Mouse (Mus musculus) right cerebral cortex, postnatal 25 days (tissue): ENCODE results near the gene P2rx1.

Source experiments
- DNase-seq: peaks from one replicate; pipeline ENCODE4 v3.0.0; 2022

The P2rx1 gene

DNA sequence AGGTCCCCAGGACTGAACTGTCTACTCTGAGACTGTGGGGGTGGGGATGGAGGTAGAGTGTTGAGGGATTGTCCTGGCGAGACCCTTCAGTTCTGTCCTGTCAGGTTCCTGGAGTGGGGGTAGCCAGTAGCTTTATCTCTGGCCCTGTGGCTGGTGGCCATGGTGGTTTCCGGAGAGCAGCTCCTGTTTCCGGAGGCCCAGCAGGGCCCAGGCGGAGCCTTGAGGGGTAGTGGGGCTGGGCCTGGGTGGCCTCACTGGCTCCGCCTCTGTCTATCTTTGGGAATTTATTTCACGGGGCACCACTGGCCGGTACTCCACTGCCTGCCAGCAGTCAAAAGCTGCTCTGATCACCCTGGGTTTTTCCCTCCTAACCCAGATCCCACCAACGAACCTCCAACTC is at the start of gene P2rx1:
Gene P2rx1, plus strand, starts transcription at position 333 of the 400 bp plus-strand sequence.
- DNase-seq: no peak

DNA sequence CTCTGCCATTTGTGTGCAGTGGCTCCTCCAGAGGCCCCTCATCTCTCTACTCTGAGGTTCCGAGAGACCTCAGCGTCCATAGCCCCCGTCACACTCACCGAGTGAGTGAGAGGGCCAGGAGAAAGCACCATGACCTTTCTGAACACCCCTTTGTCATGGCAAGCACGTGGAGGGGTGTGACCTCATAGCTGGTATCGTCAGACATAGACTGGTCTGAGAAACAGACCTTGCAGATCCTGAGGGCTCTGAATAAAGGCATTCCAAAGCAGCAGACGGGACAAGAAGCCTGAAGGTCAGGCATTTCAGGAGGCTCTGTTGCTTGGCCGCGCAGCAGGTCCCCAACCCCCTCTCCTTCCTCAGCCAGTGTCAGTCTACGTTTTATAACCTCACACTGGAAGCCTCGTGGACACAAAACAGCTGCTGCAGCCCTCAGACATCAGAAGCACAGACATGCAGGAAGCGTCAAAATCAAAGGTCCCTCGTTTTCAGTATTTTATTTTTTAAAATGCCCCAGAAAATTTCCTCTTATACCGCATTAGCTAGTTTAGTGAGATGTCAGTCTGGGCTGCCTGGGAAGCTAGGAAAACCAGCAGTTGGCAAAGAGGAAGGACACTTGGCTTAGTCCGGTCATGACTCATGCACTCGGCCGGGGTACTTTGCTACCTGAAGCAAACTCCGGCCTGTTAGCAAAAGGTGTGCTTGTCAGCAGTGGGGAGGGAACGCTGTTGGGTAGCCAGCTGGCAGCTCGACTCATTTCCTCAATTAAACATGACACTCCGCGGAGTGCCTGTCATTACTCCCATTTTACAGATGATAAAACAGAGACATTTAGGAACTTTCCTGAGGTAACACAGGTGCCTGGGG is 47.5 kb upstream of the P2rx1 start:
- no peak for DNase-seq

DNA sequence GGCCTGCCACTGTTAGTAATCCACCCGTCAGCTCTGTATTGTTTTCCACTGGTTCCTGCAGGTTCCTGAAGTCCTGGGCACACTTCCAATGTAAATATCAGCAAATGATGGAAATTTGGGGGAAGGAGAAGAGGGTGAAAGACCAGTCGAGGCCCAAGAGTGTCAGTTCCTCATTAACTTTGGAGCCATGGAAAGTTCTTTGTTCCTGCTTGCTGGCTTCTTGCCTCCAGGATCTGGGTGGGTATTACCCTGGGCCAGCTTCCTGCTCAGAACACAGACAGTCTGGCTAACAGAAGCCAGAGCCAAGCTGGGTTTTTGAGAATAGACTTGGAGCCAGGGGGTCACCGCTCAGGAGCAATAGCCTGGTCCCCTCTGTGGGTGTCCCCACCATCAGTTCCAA is 46.7 kb upstream of the P2rx1 start:
- no peak for DNase-seq

DNA sequence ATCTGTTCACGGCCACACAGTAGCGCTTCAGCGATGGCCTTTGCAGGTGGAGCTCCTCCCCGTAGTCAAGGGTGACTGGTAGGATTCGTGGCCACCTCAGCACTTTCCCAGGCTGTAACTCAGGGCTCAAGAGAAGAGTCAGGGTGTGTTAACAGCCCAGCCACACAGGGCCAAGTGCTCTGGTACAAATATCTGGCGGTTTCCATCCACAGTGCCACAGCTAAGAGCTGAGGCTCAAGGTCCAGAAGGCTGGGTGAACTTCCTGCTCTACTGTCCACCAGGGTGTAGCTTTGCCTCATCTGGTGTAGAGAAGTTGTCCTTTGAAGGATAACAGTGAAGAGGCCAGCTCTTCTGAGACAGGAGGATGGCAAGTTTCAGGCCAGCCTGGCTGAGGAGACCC is 46.2 kb upstream of the P2rx1 start:
- DNase-seq: no peak

DNA sequence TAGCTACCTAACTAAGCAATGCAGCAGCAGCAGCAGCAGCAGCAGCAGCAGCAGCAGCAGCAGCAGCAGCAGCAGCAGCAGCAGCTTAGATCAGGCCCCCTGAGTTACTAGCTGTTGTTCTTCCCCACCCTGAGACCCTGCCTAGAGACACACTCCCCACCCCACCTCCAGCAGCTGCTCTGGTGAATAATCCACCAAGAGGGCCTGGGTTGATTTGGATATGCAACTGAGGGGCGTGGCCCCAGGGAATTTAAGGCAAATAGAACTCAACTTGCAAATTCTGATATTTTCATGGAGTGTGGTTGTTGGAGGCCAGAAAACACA is 45.8 kb upstream of the P2rx1 start:
- DNase-seq: no peak

DNA sequence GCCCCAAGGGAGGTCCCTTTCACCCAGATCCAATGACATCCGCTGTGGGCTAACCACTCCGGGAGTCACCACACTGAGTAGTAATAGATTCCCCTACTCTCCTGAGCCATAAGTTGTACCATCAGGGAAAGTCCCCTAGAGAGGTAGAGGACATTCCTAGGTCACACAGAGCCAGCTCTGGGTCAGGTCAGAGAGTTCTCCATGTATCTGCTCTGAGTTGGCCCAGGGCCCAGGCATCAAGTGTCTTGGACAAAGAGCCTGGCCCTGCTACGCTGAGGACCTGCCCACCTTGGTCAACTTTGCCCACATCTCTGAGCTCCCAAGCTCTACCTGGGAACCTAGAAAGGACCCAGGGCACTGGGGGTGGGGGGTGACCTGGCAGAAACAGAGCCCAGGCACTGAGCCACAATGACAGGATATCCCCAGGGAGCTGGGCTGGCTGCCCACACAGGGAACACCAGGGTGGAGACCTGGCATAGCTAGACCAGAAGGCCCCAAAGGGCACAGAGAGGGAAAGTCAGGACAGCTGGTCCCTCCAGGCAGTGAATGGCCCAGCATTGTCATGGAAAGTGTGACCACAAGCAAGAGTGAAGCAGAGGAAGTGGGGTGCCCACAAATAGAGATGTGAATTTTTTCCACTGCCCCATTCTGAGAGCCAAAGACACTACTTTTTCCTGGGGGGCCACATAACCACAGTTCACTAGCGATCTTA is 45.3 kb upstream of the P2rx1 start:
- DNase-seq: no peak

DNA sequence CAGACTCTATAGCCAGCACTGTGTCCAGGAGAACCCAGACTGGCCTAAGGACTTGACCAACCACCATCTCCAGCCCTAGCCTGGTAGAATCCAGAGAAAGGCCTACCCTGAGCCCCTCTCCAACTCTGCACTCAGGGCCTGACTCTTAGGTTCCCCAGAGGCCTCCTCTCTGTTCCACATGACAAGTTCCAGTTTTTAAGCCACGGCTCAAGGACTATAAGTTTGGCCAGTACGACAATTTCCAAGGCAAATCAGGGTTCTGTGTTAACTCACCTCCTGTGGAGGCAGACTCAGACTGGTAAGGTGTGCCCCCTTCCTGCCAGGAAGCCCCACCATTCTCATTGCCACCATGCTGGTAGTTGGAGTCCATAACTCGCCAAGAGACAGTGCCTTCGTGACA is 44.7 kb upstream of the P2rx1 start:
- DNase-seq: no peak

DNA sequence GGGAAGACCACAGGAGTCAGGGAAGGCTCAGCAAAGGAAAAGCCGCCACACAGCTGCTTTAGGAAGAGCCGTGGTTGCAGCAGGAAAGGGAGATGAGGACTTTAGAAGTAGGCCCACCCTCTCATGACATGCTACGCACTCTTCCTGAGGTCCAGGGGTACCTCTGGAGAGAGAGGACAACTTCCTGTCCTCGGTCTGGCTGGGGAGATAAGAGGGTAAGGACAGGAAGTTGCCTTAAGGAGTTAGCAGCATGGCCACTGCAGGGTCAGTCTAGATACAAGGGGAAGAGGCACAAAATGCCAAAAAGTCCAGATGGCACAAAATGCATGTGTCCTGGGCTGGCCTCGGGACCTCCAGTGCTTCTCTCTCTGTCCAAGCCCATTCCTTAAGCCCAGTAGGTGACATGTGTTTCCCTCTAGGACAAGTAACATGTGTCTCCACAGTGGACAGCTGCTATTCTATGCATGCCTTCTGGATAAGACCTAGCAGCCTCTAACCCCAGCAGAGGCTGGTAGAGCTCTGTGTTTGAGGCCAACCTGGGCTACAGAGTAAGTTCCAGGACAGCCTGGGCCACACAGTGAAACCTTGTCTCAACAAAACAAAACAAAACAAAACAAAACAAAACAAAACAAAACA is 43.4 kb upstream of the P2rx1 start:
- DNase-seq: no peak

DNA sequence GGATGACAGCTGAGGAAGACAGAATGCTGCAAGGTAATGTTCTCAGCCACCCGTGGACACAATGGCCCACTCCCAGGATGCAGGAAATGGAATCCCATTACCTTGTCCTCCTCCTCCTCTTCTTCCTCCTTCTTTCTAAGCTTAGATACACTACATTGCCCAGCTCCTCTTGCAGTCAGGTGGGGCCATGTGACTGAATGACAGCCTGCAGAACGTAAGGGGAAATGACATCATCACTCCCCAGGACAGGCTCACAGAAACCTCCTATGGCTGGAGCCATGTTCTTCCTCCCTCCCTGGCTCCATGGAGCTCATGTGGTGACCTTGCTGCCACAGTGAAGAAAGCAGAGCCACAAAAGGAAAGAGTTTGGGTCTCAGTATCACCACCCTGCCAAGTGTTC is 41.6 kb upstream of the P2rx1 start:
- DNase-seq: no peak

DNA sequence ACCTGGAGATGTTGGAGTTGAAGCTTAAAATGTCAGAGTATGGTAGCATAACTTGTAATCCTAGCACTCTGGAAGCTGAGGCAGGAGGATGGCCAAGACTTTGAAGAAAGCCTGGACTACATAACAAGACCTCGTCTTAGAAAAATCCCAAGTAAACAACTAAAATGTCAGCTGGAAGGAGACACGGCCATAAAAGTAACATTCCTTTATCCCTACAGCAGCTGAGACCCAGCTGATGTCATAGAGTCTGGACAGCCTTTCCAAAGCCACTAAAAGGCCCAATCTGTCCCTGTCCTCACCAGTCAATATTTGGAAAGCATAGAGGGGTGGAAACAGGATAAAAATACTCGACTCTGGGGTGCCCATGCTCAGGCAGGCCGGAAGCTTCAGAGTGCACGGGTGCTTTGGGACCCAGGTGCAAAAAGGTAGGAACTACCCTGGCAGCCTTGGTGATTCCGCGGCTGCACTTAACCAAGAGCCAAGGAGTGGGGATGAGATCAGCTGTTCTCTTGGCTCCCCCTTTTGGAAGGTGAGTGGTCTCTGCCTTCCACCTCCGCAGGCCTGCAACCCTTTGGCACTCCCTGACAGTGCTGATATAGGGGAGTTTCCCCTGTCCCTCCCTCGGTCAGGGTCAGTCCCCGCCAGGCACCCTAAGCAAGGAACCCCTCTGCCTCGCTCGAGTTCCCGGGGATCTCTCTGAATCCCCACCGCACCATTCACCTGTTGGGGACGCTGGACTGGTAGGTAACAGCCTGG is 38.8 kb upstream of the P2rx1 start:
- DNase-seq: no peak

DNA sequence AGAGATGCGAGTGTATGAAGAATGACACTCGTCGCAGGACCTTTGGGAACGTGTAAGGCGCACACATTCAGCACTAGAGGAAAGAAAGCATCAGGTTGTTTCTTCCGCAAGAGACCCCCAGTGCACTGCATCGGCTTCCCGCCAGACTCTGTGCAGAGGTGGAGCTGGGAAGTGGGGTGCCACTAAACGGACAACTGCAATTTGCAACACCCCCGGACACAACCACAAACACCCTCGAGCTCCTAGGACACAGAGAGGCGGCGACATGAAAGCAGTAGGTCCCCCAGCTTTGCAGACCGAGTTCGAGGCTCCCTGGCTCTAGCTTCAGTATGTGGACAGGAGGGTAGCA is 38.2 kb upstream of the P2rx1 start:
- no peak for DNase-seq

DNA sequence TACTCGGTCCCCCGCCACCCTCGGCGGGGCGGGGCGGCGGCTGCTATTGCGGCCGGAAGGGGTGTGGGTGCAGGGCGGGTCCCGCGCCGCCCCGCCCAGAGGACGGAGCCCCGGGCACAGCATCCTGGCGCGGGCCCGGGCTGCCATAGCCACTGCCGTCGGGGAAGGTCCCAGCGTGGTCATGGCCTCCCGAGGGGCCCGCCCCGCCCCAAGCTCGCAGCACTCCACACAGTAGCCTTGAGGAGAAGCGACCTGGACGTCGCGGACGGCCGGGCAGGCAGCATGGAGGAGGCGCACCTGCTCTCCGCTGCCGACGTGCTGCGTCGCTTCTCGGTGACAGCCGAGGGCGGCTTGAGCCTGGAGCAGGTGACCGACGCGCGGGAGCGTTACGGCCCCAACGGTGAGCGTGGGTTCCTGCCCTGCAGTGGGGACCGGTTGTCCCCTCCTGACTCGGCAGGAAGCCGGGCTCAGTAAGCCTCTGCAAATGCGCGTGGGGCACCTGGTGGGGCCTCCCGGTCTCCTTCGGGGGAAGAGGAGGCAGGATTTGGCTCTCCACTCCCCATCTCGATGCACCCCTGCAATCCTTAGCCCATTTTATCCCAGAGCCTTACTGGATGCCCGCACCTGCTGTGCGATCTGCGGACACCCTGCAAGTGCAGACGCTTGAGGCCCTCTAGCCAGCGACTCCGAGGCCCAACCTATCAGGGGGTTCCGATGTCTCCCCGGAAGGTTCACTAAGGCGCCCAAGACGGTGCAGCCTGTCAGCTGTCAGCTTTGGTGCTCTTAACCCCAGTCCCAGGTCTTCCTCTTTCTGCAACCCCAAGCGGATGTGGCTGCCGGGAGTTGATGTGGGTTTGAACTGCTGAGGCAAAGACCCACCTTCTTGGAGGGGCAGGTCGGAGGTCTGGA is 37.6 kb upstream of the P2rx1 start, which contains the start of gene Atp2a3:
Gene Atp2a3, plus strand, starts transcription at position 98 of the 909 bp plus-strand sequence.
- no peak for DNase-seq

DNA sequence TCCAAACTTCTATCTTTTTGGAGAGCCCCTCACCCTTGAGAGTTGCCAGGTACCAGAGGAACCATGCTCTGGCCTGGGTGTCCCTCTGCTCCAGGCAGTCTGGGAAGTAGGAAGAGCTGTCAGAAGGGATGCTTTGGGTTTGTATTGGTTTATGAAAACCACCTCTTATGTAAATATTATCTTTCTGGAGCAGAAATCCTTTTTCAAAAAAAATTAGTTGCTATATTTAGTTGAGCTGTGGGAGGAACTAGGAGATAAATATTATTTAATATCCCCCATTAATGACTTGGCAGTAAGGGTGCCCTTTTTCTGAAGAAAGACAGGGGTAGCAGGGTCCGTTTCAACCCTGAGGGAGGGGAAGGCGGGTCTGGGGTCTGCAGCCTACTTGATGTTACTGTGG is 36.5 kb upstream of the P2rx1 start:
- DNase-seq: no peak

DNA sequence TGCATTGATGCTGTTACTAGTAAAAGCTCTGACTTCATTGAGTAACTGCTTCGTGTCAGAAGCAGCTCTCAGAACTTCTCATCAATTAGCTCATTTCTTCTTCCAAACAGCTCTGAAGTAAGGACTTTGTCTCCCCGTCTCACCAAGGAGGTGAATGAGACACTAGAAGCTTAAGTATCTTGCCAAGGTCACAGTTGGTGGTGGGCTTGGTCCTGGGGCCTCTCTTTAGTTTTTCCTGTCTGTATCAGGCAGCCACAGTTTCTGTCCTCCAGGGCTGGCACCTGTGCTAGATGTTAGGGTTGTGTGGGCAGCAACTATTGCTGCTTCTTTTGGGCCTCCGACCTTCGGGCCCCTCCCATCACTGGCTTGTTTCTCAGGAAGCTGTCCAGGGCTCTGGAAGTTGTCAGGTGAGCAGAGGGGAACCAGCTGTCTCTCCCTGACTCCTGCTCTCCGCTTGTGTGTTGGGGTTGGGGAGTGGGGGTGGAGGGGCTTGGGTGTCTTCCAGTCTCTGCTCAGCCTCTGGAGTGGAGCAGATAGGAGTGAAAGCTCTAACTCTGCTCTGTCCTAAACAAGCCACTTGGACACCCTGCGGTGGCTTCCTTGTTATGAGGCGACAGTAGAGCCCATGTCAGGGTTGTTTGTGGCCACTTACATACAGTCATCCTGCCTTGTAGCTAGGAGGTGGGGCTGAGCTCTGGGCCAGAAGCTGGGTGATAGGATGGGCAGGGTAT is 35.7 kb upstream of the P2rx1 start:
- no peak for DNase-seq

DNA sequence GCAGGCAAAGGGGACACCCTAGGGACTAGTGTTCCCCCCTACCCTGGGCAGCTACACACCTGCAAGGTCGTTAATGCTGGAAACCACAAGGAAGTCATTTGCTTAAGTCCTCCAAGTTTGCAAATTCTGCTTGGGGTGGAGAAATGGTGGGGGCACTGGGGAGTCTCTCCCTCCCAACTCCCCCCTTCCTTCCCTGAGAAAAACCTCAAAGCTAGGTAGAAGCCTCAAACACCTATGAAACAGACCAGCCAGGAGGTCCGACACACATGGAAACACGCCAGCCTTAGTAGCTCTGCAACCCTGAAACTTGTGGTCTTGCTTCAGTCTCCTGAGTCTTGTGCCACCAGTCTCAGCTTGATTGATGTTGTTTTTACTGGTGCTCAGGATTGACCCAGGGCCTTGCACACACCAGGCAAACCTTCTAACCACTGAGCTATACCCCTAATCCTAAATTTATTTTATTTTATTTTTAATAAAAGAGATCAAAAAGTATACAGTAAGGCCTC is 35.1 kb upstream of the P2rx1 start:
- DNase-seq: no peak

DNA sequence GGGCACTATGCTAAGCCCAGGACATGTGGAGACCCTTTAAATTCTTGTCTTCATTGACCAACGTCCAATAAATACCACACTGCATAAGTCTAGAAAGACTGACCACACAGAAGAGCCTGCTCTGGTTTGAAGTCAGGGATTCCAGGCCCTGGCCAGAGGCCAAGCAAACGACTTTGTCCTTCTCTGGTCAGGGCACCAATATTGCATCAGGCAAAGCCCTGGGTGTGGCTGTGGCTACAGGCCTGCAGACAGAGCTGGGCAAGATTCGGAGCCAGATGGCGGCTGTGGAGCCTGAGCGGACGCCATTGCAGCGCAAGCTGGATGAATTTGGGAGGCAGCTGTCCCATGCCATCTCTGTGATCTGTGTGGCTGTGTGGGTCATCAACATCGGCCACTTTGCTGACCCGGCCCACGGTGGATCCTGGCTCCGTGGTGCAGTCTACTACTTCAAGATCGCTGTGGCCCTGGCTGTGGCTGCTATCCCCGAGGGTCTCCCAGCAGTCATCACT is 23.9 kb upstream of the P2rx1 start:
- DNase-seq: no peak

DNA sequence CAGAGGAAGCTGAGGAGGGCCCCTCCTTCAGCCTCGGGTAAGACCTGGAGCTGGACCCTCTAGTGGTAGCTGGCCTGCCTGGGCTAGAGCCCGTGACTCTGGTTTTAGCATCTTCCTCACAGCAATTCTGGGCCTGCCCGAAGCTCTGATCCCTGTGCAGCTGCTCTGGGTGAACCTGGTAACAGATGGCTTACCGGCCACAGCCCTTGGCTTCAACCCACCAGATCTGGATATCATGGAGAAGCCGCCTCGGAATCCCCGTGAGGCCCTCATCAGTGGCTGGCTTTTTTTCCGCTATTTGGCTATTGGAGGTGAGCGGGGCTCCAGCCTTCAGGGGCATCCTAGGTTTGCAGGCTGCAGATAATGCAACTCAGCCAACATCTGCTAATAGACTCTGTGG is 16.4 kb upstream of the P2rx1 start:
- no peak for DNase-seq

DNA sequence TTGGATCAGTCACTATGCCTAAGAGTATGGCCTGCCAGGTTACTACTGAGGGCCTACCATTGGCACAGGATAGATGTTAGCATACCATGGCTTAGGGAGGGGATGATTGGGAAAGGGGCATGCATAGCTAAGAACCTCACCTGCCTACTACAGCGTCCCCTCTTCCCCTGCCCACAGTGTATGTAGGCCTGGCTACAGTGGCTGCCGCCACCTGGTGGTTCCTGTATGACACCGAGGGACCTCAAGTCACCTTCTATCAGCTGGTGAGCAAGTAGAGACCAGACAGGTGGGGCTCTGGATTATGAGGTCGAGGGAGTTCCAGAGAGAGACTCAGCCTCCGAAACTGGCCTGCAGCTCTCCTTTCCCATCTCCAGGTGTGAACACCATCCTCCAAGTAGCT is 15.6 kb upstream of the P2rx1 start:
- no peak for DNase-seq

DNA sequence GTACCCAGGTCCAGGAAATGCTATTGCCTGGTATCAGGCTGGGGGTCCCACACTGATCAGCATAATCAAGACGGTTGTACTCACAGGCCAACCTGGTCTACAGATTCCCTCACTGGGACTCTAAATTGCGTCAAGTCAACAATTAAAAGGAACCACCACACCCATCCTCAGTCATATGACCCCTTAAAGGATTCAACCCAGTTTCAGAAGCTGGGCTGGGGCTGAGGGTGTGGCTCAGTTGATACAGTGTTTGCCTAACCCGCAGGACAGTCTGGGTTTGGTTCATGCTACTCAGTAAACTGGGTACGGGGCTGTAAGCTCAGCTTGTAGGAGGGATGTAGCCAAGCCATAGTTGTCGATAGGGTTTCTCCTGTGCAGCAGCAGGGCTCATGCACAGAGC is 12.2 kb upstream of the P2rx1 start:
- DNase-seq: no peak

DNA sequence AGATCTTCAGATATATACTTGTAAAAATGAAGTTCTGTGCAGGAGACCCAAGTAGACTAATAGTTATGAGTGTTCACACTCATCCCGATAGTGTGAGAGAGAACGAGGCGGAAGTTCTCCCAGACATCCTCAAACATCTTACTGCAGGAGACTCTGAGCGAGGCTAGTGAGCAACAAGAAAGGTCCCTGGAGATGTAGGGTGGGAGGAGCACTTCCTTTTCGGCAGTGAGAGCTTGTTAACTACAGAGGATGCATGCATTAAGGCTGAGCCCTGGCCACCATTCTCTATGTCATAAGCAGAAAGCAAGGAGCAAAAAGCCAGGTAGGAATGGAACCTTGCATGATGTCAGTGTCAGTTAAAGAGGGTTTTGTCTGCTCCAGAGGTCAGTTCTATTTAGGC is 11.7 kb upstream of the P2rx1 start:
- DNase-seq: no peak

DNA sequence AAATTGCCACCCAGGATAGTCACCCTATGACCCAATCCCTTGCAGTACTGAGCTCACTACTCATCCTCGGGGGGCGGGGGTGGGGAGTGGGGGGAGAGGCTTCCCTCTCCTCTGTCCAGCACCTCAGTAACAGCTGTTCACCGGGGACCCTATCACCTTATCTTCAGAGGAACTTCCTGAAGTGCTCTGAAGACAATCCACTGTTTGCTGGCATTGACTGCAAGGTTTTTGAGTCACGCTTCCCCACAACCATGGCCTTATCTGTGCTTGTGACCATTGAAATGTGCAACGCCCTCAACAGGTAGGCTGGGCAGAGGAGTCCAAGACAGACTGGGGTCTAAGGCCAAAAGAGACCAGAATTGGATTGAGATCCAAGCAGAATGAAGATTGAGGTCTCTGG is 11.1 kb upstream of the P2rx1 start:
- DNase-seq: no peak
